Mouse (Mus musculus): ENCODE results near the gene Zfp987. TPM values are rescaled to one million over a fixed set of nuclear protein-coding genes. Genes with fewer than 3 reads are reported as not detected.

Zfp987 gene
- polyA plus RNA-seq, 1 experiment from 2014 or later: not detected

Other genes starting within 250 kb of the Zfp987 start
- gene Zfp986, start 228.5 kb upstream of the Zfp987 start, polyA plus RNA-seq (2014; fragmentation: Nextera tagmentation; extraction: Ambion mirVana): not detected in 2 replicates
- gene Zfp600, start 59.5 kb downstream of the Zfp987 start, polyA plus RNA-seq (2014; fragmentation: Nextera tagmentation; extraction: Ambion mirVana): 0.22 TPM in 1 of 2 replicates, not detected in the other

Data from heart, embryonic 14.5 days (tissue).